Mouse (Mus musculus) liver, adult (tissue): ENCODE results near the gene 1190002N15Rik.

Experiments
- GATA4 ChIP-seq: IDR thresholded peaks from 2 replicates; pipeline ENCODE4 v1.6.1; 2014; ENCODE audit warnings: mild to moderate bottlenecking, low read length; ENCODE audit not compliant: insufficient replicate concordance

The 1190002N15Rik gene

DNA sequence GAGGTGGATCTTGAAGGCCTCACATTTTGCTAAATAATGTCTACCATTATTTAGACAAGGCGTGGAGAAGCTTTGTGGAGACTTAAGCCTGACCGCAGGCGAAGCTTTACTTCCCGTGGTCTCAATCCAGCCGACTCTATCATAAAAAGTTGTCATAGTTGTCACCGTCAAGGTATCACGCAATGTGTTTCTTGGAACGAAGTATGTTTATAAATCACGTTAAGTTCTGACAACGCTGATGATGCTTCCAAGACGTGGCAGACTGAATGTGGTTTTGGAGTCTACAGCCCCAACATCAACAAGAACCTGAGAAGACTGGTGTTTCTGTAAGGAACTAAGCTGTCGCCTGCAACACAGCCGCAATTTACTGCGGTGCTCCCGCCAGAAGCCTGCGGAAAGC lies 56.8 kb downstream of the 1190002N15Rik start:
- no peak for TF ChIP-seq GATA4

DNA sequence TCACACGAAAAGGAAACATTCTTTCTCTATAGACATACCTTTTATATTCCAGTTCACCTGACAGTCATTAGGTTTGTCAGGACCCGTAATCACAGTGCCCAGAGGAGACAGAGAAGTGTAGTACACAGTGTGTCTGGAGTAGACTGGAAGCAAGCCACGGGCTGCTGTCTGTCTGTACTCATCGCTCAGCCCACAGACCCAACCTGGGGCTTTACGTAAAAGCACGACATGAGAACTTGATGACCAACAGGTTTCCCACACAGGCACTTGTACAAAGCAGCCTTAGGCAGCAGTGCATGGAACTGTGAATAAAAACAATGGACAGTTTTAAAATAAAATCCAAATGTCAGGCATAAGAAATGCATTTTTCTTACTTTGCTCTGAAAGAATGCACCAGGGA lies 58.5 kb downstream of the 1190002N15Rik start:
- TF ChIP-seq GATA4 = no peak

DNA sequence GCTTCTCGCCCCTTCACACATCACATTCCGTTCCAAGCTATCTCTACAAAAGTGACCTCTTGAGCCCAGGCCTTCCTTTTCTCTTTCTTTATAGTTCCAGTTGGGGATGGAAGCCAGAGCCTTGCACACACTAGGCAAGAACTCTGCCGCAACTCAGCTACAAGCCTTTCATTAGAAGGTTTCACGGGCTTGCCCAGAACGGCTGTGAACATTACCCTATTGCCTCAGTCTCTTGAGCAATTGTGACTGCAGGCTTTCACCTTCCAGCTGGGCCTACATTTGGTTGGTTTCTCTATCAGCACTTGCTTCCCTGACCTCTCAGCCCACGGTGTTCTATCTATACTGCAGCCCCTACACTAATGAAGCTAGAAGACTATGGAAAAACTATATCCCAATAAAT lies 58.9 kb downstream of the 1190002N15Rik start:
- TF ChIP-seq GATA4 = no peak

DNA sequence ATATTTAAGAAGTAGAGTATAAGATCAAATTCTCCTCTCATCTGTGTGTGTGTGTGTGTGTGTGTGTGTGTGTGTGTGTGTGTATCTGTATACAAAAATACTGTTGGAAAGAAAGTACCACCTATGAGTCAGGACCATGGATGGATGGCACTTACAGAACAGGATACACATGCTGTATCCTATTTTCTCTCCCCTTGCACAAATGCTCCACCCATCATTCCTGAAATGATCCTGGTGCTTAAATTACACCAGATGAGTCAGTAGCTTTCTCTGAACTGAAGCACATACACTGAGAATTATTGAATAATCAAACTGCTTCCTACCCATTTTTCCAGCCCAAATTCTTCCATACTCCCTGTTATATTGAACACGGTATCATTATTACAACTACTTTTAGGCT lies 61.9 kb downstream of the 1190002N15Rik start:
- TF ChIP-seq GATA4 = no peak

DNA sequence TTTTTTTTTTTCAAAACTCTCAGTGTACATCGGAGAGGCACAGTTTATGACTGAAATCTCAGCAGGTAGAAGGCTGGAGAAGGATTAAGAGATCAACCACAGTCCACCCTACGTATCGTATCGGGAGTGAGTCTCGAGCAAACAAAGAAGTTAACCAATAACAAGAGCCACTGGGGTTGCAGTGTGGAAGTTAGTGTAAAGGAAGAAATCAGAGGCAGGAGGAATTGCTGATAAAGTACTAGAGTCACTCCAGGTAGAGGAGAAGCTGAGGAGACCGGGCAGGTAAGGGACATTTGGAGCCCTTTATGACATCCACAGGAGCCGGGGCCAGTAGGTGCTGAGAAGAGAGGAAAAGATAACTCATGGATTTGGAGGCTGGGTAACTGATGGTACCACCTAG lies 64.0 kb downstream of the 1190002N15Rik start:
- TF ChIP-seq GATA4 = no peak

DNA sequence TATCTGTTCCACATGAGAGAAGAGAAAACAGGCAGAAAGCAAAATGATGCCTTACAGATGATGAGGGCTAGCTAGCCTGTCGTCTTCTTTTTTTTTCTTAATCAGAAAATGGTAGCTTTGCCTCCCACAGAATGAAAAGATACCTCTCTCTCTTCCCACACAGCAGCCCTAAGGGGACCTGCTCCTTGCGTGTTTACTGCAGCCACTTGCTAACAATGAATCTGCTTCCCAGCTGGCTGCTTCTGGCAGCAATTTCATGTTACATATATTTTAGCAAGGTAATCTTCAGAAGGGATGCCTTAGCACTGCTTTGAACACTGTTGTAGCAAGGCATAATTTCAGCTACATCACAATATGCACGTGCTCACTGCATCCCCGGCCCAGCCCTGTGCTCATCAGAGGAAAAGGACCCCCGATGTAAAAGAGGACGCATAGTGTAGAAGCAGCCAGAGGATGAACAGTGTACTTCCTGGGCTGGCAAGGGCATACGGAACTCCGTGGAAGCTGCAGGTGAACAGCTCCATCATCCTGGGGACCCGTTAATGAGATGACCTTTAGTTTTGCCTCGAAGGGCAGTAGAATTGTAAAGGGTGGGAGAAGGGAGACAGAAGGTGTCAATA lies 64.8 kb downstream of the 1190002N15Rik start:
- TF ChIP-seq GATA4 = no peak

DNA sequence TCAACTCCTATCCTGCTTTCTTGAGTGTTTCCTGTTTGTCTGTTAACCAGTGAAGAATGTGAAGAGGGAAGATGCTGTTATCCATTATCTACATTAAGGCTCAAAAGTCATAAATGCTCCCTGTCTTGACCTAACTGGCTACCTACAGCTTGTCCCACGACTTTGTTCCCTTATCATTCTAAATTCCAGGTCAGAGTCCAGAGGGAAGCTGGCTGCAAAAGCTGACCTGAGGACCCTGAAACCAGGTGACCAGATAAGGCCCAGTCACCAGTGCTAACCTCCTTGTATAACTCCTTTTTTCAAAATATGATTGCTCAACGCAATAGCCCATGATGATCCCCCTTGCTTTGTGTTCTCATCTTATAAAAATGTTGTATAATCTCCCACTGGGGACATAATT lies 66.4 kb downstream of the 1190002N15Rik start:
- peak; percentile 81; the same call in 1 of the 2 replicates for TF ChIP-seq GATA4
